Mouse (Mus musculus) stomach, postnatal 0 days (tissue): Measurements from ENCODE around the gene Nkain4. TPM values are rescaled to one million over a fixed set of nuclear protein-coding genes. Genes with fewer than 3 reads are reported as not detected.

Source experiments
- ATAC-seq: fragments of 200-750 bp; cut with Nextera tagmentation; 2 replicates; pipeline ENCODE4 v1.8.0; 2017; ENCODE audit not compliant: low FRiP score, low TSS enrichment
- DNase-seq: peaks from one replicate; pipeline ENCODE4 v3.0.0-alpha.2; 2016; ENCODE audit warnings: low spot score
- H3K27ac ChIP-seq: fragments of 300-500 bp; sonication (generic); replicated peaks from 2 replicates; pipeline ENCODE4 v1.5.1; 2014; ENCODE audit warnings: mild to moderate bottlenecking, control low read depth
- H3K27me3 ChIP-seq: fragments of 300-500 bp; sonication (generic); 2 replicates; pipeline ENCODE4 v1.6.1; 2014; ENCODE audit warnings: low read length; ENCODE audit not compliant: control insufficient read depth, insufficient read depth
- H3K36me3 ChIP-seq: fragments of 300-500 bp; sonication (generic); 2 replicates; pipeline ENCODE4 v1.6.1; 2014; ENCODE audit warnings: low read length, mixed read lengths; ENCODE audit not compliant: control insufficient read depth, insufficient read depth
- H3K4me1 ChIP-seq: fragments of 300-500 bp; sonication (generic); replicated peaks from 2 replicates; pipeline ENCODE4 v1.6.1; 2014; ENCODE audit warnings: antibody characterized with exemption; ENCODE audit not compliant: control insufficient read depth, insufficient read depth
- H3K4me2 ChIP-seq: fragments of 300-500 bp; sonication (generic); replicated peaks from 2 replicates; pipeline ENCODE4 v1.6.1; 2014; ENCODE audit warnings: low read depth, mild to moderate bottlenecking, control low read depth, moderate library complexity
- H3K4me3 ChIP-seq: fragments of 300-500 bp; sonication (generic); 2 replicates; pipeline ENCODE4 v1.5.1; 2014; ENCODE audit warnings: low read depth, low read length, control low read depth
- H3K9ac ChIP-seq: fragments of 300-500 bp; sonication (generic); 2 replicates; pipeline ENCODE4 v1.6.1; 2014; ENCODE audit warnings: mild to moderate bottlenecking, low read length, control low read depth, mixed read lengths
- H3K9me3 ChIP-seq: fragments of 300-500 bp; sonication (generic); 2 replicates; pipeline ENCODE4 v1.6.1; 2016; ENCODE audit warnings: low read length; ENCODE audit not compliant: control insufficient read depth
- CTCF ChIP-seq: IDR thresholded peaks from 2 replicates; pipeline ENCODE4 v1.5.1; 2016; ENCODE audit warnings: antibody characterized with exemption, low read depth, mild to moderate bottlenecking, moderate library complexity
- EP300 ChIP-seq: optimal IDR thresholded peaks from 2 replicates; pipeline ENCODE3; 2016; ENCODE audit warnings: antibody characterized with exemption
- WGBS: fragments of 180-500 bp; shearing (Covaris S2); extraction: QIAGEN DNeasy Blood & Tissue Kit; methylation state at CpG from one replicate; pipeline ENCODE4 v1.1.7; 2014; 5-methylcytosine and 5-hydroxymethylcytosine counted together
- polyA plus RNA-seq: library from polyadenylated mRNA; unstranded; fragments of >200 nt; fragmentation: Nextera tagmentation; extraction: Ambion mirVana; gene quantifications from 2 replicates; pipeline ENCODE4 v1.2.1, GENCODE M21; 2015

Nkain4 gene
- polyA plus RNA-seq, 1 experiment from 2014 or later = 42.7 TPM

DNA sequence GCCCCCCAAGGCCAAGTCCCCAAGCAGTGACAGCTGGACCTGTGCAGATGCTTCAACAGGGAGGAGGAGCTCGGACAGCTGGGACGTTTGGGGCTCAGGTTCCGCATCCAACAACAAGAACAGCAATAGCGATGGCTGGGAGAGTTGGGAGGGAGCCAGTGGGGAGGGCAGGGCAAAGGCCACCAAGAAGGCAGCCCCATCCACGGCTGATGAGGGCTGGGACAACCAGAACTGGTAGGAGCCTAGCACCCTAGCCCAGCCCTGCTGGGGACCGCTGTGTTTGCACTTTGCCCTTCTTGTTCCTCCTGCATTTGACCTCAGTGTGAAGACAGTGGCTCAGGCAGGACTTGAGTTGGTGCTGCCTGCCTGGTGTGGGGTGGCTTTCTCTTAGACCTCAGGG, 26.6 kb upstream of the Nkain4 start:
- Histone ChIP-seq H3K4me1 (no peaks in the 10 kb centered on the region), H3K4me3 (no peak overlapping the region), H3K27ac (no peak overlapping the region), H3K9ac (no peak overlapping the region), H3K9me3 (no peaks in the 10 kb centered on the region), H3K27me3 (no peaks in the 10 kb centered on the region), H3K36me3 (peaks cover 45% of the 10 kb centered on the region), H3K4me2 (no peak overlapping the region)
- no peak for DNase-seq
- whole genome bisulfite sequencing = 81% methylated on average over 6 of the region's 6 CpGs
- TF ChIP-seq EP300 (no peak), CTCF (no peak)
- no peak for ATAC-seq

DNA sequence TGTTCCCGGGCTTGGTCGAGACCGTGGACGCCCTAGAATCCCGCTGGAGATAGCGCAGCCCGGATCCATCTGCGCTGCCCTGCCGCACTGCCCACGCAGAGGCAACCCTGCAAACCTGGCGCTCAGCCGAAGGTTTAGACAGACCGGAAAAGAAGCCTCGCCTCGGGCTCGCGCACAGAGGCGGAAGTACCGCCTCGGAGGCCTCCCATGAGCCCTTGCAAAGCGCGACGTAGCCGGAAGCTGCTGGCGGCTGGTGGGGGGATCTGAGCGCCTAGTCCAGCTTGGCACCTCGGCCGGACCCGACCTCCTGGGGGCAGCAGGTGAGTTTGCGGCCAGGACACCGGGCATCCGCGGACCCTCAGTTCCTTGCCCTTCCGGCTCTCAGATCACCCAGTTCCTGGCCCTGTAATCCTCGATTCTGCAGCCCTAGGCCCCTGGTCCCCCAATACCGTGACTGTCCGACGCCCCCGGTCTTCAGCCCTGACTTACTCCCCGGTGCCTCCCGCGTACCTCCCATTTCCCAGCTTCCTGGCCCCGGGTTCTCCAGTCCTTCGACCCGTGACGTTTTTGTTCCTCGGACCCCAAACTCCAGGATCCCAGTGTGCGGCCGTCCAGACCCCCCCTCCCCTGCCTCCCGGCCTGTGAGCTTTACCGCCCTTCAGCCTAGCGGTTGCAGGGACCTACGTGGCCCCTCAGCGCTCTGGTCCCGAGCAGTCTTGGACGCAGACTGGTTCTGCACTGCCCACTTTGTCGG, 12.7 kb upstream of the Nkain4 start, which contains the start of gene Arfgap1:
Arfgap1 (plus strand) TSS at position 216 of the 754 bp plus-strand sequence.
- Histone ChIP-seq H3K36me3 (peaks cover 10% of the 10 kb centered on the region), H3K9me3 (no peaks in the 10 kb centered on the region), H3K9ac (peak within 1 kb of the TSS; percentile 97), H3K27me3 (no peaks in the 10 kb centered on the region), H3K4me2 (peak within 1 kb of the TSS; percentile 80), H3K27ac (peak within 1 kb of the TSS; percentile 95), H3K4me1 (no peaks in the 10 kb centered on the region; the same call in 1 of the 2 replicates), H3K4me3 (peak within 1 kb of the TSS; percentile 90)
- under 1% methylated on average over 57 of the region's 57 CpGs for WGBS
- DNase-seq (peak; percentile 93), ATAC-seq (peak; percentile 87)
- TF ChIP-seq CTCF (no peak; the same call in 1 of the 2 replicates), EP300 (no peak)

GRCm38 (mm10) chr2:180966092-180966882, 11.8 kb upstream of the Nkain4 start:
- TF ChIP-seq CTCF = peak; percentile 74
- no peak for TF ChIP-seq EP300
- H3K36me3 ChIP-seq = peaks cover under 1% of the 10 kb centered on the region; the same call in 1 of the 2 replicates
- no peaks in the 10 kb centered on the region; the same call in 1 of the 2 replicates for H3K4me1 ChIP-seq
- peak overlapping the region; percentile 90 for H3K4me3 ChIP-seq
- DNase-seq (peak; percentile 48), ATAC-seq (peak; percentile 36; the same call in 1 of the 2 replicates)
- H3K4me2 ChIP-seq = peak overlapping the region; percentile 80
- WGBS = 6% methylated on average over 14 of the region's 14 CpGs
- H3K27me3 ChIP-seq = no peaks in the 10 kb centered on the region
- no peaks in the 10 kb centered on the region for H3K9me3 ChIP-seq
- peak overlapping the region; percentile 95 for H3K27ac ChIP-seq
- H3K9ac ChIP-seq = peak overlapping the region; percentile 97

DNA sequence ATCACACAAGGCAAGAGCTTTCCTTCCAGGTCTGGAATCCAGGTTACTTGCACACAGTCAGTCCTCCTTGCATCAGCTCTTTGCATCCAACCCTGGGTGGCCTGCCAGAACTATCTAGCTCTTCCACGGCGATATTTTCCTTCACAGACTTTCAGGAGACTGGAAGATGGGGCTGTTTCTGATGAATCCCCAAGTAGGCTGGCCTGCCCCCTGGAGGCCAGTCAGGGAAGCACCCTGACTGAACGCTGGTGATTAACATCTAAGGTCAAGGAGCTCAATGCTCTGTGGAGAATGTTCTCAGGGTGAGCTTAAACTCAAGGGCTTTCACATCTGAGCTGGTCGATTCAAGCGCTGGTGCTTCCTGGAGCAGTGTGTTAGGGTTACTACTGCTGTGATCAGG, 9.5 kb upstream of the Nkain4 start:
- no peak overlapping the region for H3K4me3 ChIP-seq
- no peak overlapping the region for H3K4me2 ChIP-seq
- no peaks in the 10 kb centered on the region for H3K9me3 ChIP-seq
- H3K36me3 ChIP-seq = no peaks in the 10 kb centered on the region
- peak overlapping the region; percentile 59 for H3K27ac ChIP-seq
- no peaks in the 10 kb centered on the region; the same call in 1 of the 2 replicates for H3K4me1 ChIP-seq
- DNase-seq (peak; percentile 76), ATAC-seq (no peak)
- TF ChIP-seq EP300 (no peak), CTCF (peak; percentile 98)
- H3K9ac ChIP-seq = no peak overlapping the region
- 4% methylated on average over 5 of the region's 5 CpGs for WGBS
- H3K27me3 ChIP-seq = no peaks in the 10 kb centered on the region

- no peaks in the 10 kb centered on the region for H3K27me3 ChIP-seq
- no peaks in the 10 kb centered on the region; the same call in 1 of the 2 replicates for H3K4me1 ChIP-seq
- WGBS = 66% methylated on average over 2 of the region's 2 CpGs
- H3K4me2 ChIP-seq = no peak overlapping the region
- no peak overlapping the region for H3K4me3 ChIP-seq
- DNase-seq = peak; percentile 83
- H3K9me3 ChIP-seq = no peaks in the 10 kb centered on the region
- H3K36me3 ChIP-seq = no peaks in the 10 kb centered on the region
- ATAC-seq = peak; percentile 79
- no peak overlapping the region for H3K9ac ChIP-seq
- no peak for TF ChIP-seq EP300
- TF ChIP-seq CTCF = no peak
- H3K27ac ChIP-seq = 0 out of 2 replicates have a peak overlapping the region, but pooled peaks have one; percentile 13
Observed at GRCm38 (mm10) chr2:180962616-180963308, 8.3 kb upstream of the Nkain4 start.
